Mouse (Mus musculus): ENCODE data around the gene Cdhr3.
A peak's percentile ranks its signal among the peaks of the same experiment; 100 is the strongest.

Gene Cdhr3

GRCm38 (mm10) chr12:33034343-33035088 is 58.2 kb downstream of the Cdhr3 start:
- DNase-seq = no peak

- no peak for DNase-seq
These were observed 59.5 kb downstream of the Cdhr3 start for GRCm38 (mm10) chr12:33033221-33033620.

GRCm38 (mm10) chr12:33030589-33030988 is 62.1 kb downstream of the Cdhr3 start:
- DNase-seq = no peak

GRCm38 (mm10) chr12:33030066-33030465 is 62.6 kb downstream of the Cdhr3 start:
- DNase-seq = no peak

GRCm38 (mm10) chr12:33028708-33029107 is 64.0 kb downstream of the Cdhr3 start:
- DNase-seq = no peak

- DNase-seq = no peak
These were observed 64.5 kb downstream of the Cdhr3 start for GRCm38 (mm10) chr12:33028109-33028691.

GRCm38 (mm10) chr12:33027093-33027492 is 65.6 kb downstream of the Cdhr3 start:
- peak; percentile 82 for DNase-seq

GRCm38 (mm10) chr12:33024524-33024923 is 68.2 kb downstream of the Cdhr3 start:
- no peak for DNase-seq

GRCm38 (mm10) chr12:33021751-33022150 is 70.9 kb downstream of the Cdhr3 start:
- no peak for DNase-seq

GRCm38 (mm10) chr12:33021140-33021539 is 71.5 kb downstream of the Cdhr3 start:
- DNase-seq = no peak

GRCm38 (mm10) chr12:33020011-33020410 is 72.7 kb downstream of the Cdhr3 start:
- DNase-seq = no peak

GRCm38 (mm10) chr12:33018601-33019000 is 74.1 kb downstream of the Cdhr3 start:
- DNase-seq = peak; percentile 54

GRCm38 (mm10) chr12:33016824-33017705 is 75.6 kb downstream of the Cdhr3 start:
- DNase-seq = no peak

- DNase-seq = peak; percentile 86
These were observed 77.6 kb downstream of the Cdhr3 start for GRCm38 (mm10) chr12:33015103-33015502.

- DNase-seq = no peak
These were observed 78.5 kb downstream of the Cdhr3 start for GRCm38 (mm10) chr12:33014050-33014796.

GRCm38 (mm10) chr12:33010026-33010425 is 82.6 kb downstream of the Cdhr3 start:
- peak; percentile 76 for DNase-seq

- no peak for DNase-seq
These were observed 83.3 kb downstream of the Cdhr3 start for GRCm38 (mm10) chr12:33009206-33009966.

GRCm38 (mm10) chr12:33008305-33009110 is 84.2 kb downstream of the Cdhr3 start:
- peak; percentile 75 for DNase-seq

- DNase-seq = no peak
These were observed 85.5 kb downstream of the Cdhr3 start for GRCm38 (mm10) chr12:33007176-33007575.

- no peak for DNase-seq
These were observed 86.8 kb downstream of the Cdhr3 start for GRCm38 (mm10) chr12:33005858-33006257.

GRCm38 (mm10) chr12:33003339-33003965 is 89.2 kb downstream of the Cdhr3 start:
- no peak for DNase-seq

All from kidney, adult 9 months (tissue).